Mouse (Mus musculus) cortical plate, adult 2 months (tissue): ENCODE data around the gene Hhipl1.

ENCODE experiments used
- CTCF ChIP-seq: fragments of 200-500 bp; IDR thresholded peaks from 2 replicates; pipeline ENCODE4 v1.5.1; 2011; ENCODE audit warnings: mild to moderate bottlenecking, control low read depth, low read length; ENCODE audit not compliant: insufficient read depth; ENCODE audit errors: extremely low read depth
- POLR2A ChIP-seq: fragments of 200-500 bp; IDR thresholded peaks from 2 replicates; pipeline ENCODE4 v1.6.1; 2011; ENCODE audit warnings: mild to moderate bottlenecking, low read length, control low read depth; ENCODE audit not compliant: insufficient read depth; ENCODE audit errors: extremely low read depth

- TF ChIP-seq CTCF: no peak
- no peak for TF ChIP-seq POLR2A
Measured at GRCm38 (mm10) chr12:108272143-108272635, 33.9 kb upstream of the Hhipl1 start.
